Mouse (Mus musculus) T-helper 1 cell (primary cell): Measurements from ENCODE around the gene Rusc2.

ENCODE experiments used
- in situ Hi-C: fragments of 300-600 bp; cut with MboI, MseI; formaldehyde crosslinking; loops from one replicate; pipeline ENCODE4 v1.15.1; 2025; ENCODE audit warnings: high pct_unique_total_duplicates

Rusc2 gene

DNA sequence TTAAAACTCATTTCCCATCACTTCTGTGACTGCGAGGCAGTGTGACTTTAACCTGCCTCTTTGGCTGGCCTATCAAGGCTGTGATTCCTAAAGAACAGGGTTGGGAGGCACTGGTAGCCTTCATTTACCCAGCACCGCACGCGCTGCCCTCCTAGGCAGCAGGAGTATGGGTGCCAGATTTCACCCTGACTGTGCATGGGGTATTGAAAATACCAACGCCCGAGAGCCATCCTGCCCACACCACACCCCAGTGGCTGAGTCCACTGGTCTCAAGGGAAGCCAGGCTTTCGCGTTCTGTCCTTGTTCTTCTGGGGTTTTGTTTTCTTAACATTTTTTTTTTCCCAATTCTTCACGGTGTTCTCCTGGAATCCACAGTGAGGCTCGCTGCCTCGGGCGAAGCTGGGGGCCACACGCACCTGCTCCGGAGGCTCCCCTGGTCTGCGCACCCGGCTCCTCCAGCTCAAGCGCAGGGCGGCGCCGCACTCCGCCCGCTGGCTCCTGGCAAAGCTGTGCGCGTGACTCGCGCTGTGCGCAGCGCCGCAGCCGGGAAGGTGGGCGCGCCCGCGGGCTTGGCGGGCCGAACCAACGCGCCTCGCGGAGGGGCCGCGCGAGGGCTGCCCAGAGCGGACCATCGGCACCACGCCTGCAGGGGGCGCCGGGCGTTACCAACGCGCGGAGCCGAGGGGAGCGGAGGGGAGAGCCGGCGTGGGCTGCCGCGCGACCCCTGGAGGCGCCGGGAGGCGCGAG, at the start of gene Rusc2:
Gene Rusc2 (plus strand): TSS at position 572 of the 747 bp plus-strand sequence.
- in situ Hi-C loops = no loop called here

DNA sequence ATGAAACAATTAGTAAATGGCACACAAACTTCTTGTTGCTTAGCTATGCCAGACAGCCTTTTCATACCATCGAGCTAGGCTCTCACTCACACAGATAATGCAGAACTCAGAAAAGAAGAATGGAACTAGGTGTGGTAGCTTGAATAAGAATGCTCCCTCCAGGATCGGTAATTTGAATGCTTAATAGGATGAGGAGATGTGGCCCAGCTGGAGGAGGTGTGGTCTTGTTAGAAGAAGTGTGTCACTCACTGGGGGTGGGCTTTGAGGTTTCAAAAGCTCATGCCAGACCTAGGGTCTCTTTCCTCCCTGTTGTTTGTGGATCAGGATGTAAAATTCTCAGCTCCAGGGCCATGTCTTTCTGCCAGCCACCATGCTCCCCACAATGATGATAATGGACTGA, 47.0 kb upstream of the Rusc2 start:
- in situ Hi-C loops = no loop called here

DNA sequence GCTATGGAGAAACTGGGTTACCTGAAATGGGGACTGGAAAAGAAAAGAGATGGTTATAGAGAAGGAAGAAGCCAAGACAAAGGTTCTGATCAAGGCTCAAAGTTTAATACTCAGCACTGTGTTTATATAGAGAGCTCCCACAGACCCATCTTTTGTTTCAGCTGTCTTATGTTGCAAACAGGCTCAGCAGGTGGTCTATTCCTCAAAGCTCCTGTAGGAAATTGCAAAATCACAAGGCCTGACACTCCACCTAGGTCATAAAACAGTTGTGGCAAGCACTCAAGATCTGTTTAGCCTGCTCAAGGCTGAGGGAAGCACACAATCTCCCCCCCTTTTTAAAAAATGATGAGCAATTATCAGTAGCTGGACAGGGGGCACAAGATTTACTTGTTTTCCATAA, 45.6 kb upstream of the Rusc2 start:
- in situ Hi-C loops = no loop called here

DNA sequence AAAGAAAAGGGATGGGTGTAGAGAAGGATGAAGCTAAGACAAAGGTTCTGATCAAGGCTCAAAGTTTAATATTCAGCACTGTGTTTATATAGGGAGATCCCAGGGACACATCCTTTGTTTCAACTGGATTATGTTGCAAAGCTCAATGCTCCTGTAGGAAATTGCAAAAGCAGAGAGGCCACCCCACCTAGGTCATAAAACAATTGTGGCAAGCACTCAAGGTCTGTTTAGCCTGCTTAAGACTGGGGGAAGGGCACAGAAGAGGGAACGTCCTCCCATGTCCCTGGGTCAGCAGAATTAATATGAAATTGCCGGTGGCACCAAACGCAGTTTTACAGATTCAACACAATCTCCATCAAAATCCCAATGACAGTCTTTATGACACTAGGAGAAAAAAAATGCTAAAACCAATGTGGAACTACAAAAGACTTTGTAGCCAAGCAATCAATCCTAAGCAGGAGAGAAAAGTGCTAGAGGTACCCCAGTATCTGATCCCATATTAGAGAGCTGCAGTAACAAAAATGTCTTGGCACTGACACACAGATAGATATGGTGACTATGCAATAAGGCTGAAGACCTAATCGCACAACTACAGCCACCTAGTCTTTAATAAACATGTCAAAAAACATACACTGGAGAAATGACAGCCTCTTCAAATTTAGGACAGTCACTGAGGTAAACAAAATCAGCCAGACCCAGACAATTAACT, 41.5 kb upstream of the Rusc2 start:
- in situ Hi-C loops = no loop called here

DNA sequence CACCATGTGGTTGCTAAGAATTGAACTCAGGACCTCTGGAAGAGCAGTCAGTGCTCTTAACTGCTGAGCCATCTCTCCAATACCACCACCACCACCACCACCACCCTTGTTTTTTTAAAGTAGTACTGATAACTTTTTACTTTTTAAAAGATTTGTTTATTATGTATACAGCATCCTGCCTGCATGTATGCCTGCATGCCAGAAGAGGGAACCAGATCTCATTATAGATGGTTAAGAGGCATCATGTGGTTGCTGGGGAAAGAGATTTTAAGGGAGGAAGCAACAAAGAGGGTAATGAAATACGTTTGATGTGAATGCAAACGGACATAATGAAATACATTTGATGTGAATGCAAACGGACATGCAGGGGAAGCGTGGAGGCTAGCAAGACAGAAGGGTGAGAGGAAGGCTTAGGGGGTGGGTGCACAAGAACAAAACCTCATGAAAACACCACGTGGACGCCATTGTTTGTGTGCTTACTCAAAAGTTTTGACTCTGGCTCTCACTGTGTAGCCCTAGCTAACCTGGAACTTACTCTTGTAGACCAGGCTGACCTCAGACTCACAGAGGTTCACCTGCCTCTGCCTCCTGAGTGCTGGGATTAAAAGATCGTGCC, 40.4 kb upstream of the Rusc2 start:
- in situ Hi-C loops = no loop called here

DNA sequence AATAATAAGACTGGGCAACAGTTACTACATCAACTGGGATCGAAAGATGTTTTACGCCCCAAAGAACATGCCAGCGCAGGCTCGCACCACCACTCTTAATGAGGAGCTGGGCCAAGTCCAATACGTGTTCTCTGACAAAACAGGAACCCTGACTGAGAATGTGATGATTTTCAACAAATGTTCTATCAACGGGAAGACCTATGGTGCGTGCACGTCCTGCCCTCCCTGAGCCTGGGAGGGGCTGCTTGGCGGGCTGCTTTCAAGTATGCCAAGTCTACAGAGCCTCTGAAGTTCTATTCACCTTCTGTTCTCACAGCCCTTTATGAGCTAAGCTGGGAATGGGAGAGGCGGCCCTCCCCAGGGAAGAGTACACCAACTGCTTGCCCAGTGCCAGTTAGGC, 39.3 kb upstream of the Rusc2 start:
- in situ Hi-C loops = no loop called here

DNA sequence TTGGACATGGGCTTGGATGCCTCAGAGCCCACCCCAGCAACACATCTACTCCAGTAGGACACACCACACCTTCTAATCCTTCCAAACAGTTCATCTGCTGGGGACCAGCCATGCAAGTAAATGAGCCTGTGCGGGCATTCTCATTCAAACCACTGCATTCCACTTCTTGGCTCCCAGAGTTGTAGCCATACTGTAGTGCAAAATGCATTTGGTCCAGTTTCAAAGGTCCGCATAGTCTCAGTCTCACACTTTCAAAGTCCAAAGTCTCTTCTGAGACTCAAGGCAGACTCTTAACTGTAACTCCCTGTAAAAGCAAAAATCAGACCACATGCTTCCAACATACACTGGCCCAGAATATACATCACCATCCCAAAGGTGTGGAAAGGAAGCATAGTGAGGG, 36.8 kb upstream of the Rusc2 start:
- in situ Hi-C loops = no loop called here

DNA sequence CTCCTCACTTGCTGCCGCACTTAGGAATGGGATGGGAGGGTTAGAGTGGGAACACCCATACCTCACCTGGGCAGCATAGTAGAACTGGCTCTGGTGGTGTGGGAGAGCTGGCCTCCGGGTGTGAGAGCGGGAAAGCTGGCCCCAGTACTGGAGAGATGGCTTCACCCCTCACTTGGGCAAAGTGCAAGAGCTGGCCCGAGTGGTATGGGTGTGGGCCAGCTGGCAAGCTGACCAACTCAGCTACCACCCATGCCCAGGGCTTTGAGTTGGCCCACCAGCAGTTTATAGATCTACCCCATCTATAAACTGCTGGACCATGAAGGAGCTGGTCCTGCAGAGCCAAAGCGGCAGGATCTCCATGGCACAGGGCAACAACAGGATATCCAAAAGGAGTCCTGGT, 32.6 kb upstream of the Rusc2 start:
- in situ Hi-C loops = no loop called here

DNA sequence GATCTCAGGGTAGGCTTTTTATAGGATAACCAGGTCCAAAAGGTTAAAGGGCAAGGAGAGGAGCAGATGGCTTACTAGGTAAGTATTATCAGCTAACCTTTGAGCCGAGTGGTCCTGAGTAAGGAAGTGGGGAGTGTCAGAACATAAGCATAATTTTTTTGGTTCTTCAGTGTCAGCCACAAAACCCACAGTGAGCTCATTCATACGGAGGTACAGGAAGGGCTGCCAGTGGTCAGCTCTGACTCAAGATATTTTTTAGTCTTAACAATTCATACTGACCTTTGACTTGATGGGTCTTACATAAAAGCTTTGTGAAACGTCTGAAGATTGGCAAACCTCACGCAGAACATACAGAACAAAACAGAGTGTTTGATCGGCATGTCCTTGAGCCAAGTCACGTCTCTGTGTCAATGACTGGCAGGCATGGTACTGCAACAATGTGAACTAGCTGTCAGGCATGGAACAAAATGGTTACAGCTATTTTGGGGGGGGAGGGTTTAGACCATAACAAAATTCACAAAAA, 31.7 kb upstream of the Rusc2 start:
- in situ Hi-C loops = no loop called here

DNA sequence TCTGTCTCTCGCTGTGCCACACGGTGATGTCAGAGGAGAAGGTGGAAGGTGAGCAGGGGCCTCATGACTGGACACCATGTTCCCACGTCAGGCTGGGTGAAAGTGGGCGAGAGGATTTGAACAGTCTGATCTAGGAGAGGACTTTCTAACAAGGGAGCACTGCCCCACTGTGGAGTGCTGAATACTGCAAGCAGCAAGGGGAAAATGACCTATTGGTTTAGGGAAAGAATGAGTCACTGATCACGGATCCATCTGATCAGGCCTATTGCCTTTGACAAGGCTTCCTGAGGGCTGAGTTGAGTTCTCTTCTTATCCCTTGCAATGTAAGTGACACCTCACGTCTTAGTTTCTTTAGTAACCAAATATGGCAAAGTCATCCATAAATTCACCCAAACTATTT, 28.1 kb upstream of the Rusc2 start:
- in situ Hi-C loops = no loop called here

DNA sequence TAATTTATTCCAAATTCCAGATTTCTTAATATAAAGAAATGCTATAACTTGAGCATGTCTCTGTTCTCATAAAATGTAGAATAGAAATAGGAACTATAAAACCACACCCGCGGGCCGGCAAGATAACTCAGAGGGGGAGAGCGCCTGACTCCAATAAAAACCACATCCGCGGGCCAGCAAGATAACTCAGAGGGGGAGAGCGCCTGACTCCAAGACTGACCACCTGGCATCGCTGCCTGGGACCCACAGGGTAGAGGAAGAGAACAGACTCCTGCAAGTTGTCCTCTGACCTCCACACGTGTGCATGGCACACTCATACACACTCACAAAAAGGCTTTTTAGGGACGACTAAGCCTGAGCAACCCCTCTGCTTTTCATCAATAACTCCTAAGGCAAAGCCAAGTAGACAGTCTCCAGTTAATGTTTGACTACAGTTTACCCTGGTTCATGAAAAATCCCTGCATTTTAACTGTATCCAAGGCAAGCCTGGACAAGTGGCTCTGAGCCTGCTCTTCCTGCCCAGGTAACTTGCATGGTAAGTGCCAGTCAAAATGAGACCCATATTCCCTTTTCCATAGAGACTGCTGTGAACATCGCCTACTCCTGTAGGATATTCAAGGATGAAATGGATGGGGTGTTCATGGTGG, 16.7 kb upstream of the Rusc2 start:
- in situ Hi-C loops = no loop called here

DNA sequence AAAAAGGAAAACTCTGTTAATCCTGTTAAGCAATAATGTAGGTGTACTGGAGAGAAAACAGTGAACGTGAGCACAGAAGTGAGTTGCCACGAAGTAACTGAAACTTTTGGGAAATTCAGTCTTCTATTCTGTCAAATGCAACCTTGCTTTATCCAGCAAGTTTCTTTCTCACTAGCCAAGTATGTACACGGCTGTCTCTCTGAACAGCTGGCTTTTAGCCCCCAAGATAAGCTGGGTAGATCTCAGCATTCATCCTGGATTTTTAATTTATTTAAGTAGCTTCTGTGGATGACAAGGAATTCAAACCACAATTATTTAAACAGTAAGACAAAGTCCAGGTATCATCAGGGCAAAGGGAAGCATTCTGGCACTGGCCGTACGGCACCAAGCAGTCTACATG, 14.5 kb upstream of the Rusc2 start:
- in situ Hi-C loops = no loop called here

DNA sequence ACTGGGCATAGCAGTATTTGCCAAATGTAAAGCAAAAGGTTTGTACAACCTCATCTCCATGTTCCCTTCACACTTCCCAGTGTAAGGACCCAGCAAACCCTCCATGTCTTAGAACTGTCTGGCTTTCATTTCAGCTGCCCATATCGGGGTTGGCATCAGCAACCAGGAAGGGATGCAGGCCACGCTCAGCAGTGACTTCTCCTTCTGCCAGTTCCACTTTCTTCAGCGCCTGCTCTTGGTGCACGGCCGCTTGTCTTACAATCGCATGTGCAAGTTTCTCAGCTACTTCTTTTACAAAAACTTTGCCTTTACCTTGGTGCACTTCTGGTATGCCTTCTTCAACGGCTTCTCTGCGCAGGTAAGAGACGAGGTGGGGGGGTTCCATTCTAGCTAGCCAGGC, 14.0 kb upstream of the Rusc2 start:
- in situ Hi-C loops = no loop called here

DNA sequence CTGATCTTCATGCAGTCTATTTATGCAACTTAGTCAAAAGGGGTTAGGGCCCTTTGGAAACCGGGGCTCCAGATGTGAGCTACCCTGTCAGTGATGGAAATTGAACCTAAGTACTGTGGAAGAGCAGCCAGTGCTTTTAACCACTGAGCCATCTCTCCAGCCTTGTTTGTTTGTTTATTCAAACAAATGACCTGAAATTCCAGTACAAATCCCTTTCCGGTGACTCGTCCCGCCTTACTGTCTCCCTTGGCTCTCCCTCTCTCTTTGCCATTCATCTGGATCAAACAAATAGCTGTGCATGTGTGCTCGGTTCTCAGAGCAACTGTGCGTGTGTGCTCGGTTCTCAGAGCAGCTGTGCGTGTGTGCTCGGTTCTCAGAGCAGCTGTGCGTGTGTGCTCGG, 10.4 kb upstream of the Rusc2 start:
- in situ Hi-C loops = no loop called here

DNA sequence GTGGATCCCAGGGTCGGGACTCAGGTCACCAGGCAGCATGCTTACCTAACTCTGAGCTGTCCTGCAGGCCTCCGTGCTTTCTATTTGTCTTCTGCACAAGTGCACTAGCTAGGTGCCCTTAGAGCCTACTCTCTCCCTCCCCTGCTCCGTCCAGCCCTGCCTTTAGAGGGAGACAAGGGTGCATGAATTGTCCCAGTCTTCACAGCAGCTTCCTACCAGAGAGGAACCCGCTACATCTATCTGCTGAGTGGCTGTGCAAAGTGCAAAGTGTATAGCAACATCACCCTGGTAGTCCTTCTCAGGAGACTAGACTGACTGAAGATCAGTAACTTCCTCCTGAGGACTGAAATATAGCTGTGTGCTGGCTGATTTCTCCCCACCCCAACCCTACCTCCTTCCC, 9.6 kb upstream of the Rusc2 start:
- in situ Hi-C loops = no loop called here

DNA sequence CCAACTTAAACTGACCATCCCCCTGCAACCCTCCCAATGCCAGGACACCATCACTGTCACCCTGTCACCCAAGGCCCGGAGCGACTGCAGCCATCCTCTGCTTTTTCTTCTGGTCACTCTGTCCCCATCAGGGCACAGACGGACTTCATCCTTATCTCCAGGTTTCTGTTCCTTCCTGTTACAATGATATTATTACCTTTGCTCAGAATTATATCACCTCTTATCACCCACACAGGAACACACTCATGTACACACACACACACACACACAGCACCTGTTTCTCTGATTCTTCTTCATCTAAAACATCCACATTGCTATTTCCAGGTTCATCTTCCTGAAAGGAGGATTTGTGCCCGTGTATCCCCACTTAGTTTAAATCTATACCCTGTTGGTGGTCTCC, 7.5 kb upstream of the Rusc2 start:
- in situ Hi-C loops = no loop called here

DNA sequence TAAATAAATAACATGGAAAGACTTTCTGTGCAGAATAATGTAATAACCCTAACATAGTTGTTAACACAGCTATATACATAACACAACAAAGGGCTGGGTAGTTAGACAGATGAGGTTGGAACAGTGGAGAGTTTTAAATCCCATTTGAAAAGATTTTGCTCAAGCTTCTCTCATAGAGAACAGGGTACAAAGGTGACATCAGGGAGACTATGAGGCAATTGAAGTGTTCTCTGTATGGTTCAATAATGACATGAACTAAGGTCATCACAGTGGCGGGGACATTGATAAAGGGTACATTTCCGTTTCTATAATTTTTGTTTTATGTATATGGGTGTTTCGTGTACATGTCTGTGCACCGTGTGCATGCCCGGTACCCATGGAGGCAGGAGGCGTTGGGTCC, 2.2 kb upstream of the Rusc2 start:
- in situ Hi-C loops = no loop called here

DNA sequence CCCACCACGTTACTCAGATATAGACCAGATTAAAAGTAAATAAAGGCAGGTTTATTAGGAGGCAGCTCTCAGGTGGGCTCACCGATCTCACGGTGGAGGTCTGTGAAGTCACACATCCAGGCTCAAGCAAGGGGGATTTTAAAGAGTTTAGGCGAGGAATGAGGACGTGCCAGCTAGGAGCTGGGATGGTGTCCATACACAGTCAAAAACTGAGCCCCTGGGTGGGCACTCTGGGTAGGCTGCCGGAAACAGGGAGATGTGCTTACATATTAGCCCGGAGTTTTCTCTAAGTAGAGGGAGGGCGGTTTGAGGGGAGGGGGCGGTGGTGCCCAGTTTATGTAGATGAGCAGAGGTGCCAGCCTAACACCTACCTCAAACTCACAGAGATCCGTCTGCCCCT, 828 bp upstream of the Rusc2 start:
- in situ Hi-C loops = no loop called here

DNA sequence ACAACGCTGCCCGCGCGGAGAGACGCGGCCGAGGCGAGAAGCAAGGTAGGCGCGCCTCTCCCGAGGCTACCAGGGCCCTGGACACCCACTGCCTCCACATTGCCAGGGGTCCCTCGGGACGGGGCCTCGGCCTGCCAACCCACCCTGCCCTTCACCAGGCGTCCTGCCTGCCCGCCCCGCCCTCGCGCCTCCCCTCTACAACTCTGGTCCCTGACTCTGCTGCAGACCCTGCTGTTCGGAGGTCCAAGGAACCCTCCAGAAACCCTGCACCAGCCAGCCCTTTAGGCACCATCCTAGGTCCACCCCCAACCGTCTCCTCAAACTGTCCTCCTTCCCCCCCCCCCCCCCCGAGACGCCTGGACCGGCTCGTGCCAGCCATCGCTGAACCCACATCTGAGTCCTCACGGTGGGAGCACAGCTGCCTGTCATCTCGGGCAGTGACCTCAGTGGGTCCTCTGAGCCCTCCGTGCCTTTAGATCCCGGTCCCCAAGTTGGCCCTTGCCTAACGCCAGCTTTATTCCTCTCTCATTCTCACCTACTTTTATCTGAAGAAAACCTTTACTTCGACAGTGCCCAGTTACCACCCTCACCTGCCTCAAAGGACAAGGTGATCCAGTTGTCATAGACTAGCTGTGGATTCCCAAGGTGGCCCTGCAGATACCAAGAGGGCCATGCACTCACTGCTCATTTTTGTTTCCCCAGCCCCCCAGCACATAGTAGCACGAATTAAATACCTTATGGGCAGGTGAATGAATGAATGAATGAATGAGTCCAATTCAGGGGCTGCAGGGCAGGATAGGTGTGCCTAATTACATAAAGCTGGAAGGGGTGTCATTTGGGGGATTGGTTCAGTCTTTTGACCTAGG, 609 bp downstream of the Rusc2 start:
- in situ Hi-C loops = no loop called here

DNA sequence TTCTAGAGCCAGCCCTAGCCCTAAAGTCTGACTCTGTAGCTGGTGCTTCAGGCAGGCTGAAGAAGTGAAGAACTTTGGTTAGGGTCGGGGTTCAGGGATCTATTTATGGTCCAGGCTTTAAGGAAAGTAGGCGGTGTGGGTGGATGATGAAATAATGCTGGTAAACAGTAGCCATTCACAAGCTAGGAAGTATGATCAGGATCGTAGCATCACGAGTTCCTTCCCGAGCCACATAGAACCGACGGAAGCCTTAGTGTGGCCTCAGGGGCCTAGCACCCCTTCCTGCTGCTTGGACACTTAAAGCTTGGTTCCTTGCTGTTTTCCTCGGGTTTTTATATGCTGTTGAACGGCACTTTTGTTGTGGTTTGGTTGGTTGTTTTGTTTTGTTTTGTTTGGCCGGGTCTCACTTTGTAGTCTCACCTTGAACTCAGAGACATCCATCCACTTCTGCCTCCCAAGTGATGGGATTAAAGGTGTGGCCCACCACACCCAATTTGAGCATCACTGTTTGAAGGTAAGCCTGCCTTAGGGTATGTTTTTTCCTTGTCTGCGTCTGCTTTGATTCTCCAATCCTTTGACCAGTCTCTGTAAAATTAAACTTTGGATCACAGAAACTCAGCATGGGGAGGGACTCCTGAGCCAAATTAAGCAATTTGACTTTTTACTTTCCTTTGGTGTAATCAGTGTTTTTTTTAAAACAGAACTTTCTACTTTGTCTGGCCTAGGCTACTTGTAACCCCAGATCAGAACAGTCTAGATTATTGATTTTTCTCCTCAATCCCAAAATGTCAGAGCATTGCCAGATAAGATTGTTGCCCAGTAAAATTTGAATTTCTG, 1.7 kb downstream of the Rusc2 start:
- in situ Hi-C loops = no loop called here

DNA sequence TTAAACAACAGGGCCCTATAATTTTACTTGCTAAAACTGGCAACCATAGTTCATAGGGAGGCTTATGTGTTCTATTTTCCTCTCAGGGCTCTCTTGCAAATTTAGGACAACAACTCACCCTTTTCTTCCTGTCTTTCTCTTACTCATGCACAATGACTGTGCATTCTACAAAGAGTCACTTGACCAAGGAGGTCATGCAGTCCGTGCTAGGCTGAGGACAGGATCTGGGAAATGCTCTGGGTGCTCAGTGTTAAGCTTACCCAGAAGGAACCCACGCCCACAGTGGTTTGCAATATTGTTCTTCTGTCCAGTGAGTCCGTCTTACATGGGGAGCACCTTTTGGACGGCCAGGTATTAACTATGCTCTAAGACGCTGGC, 2.3 kb downstream of the Rusc2 start:
- in situ Hi-C loops = no loop called here
